Mouse (Mus musculus) cerebellum, postnatal 14 days (tissue): Measurements from ENCODE around the gene Btbd35f17.
"Not testable (repeated sequence)": the region's sequence is repeated elsewhere in the genome, so short reads cannot be mapped to it uniquely, and the experiment has no call there.

Experiments used
- DNase-seq, 2 experiments: peaks; one replicate each; pipeline ENCODE4 v3.0.0; 2021; ENCODE audit warnings: mixed read lengths in 2 of 2

Gene Btbd35f17

DNA sequence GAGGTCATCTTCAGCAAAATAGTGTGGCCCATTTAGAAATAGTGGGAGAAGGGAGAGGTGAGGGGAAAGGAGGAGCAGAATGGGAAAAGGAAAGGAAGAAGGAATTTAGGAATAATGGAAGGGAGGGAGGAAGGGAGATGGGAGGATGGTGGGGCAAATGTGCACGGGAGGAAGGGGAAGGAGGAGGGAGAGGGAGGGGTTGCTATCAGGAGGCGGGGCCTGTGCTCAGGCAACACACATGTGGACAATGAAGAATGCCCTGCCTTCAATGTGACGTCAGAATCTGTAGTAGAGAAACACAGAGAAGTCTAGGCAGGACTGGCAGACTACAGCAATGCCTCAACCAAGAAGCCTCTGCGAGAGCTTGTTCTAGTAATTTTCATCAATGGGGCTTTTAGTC, at the start of gene Btbd35f17:
Btbd35f17 (plus strand) TSS at position 301 of the 400 bp plus-strand sequence.
- DNase-seq: not testable (repeated sequence)
